Mouse (Mus musculus) erythroid progenitor cell, adult 5-6 weeks (primary cell): ENCODE results near the gene Creb3l4. TPM values are rescaled to one million over a fixed set of nuclear protein-coding genes. Genes with fewer than 3 reads are reported as not detected.
"Not testable (repeated sequence)": the region's sequence is repeated elsewhere in the genome, so short reads cannot be mapped to it uniquely, and the experiment has no call there.

Experiments
- ATAC-seq: replicated peaks from 2 replicates; pipeline ENCODE4 v1.8.0; 2016; ENCODE audit warnings: moderate number of reproducible peaks, mild to moderate bottlenecking, moderate TSS enrichment, inconsistent platforms; ENCODE audit not compliant: poor library complexity, low FRiP score, severe bottlenecking
- total RNA-seq, 2 experiments: library from RNA; stranded (forward) in 1 of 2; stranded (reverse) in 1 of 2; fragments of 150-400 nt in 1 of 2; fragments of 186-747, 209-891 nt in 1 of 2; gene quantifications; 2 replicates each; pipeline versions ENCODE4 v1.2.3 to v1.2.4; 2015 to 2017; ENCODE audit warnings: low replicate concordance in 2 of 2

Creb3l4 gene
- total RNA-seq, 2 experiments from 2014 or later: not detected

DNA sequence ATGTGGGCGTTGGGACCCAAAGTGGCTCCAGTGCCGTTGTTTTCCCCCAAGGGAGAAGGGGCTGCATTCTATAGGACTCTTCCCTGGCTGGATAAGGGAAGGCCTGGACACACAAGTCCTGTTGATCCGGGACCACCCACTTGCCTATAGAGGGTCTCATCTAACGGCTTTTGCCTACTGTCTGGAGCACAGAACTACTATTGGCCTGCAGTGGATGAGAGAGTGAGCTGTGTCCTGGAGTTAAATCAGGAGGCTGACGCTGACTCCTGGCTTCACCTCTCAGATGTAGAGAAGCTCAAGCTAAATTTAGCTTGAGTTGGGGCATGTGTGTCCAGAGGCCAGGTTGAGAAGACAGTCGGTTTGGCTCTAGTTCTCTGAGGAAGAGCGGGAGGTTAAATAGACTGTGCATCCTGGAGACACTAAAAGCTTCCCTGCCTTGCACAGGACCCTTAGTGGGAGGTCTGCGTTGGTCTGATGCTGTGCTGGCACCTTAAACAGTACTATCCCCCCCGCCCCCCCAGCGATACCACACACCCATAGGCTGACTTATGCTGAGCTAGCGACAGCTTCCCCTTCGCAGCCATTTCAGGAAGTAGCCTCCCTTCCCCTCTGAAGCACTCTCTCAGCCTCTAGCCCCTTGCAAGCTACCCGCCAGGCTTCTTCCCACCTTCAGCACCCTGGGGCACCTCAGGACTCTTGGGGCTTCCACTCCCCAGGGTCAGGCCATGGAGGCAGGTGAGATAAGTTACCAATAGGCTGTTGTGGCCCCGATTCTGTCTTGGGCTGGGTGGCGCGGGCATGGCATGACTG is 22.8 kb upstream of the Creb3l4 start:
- ATAC-seq: no peak; the same call in 1 of the 2 replicates

DNA sequence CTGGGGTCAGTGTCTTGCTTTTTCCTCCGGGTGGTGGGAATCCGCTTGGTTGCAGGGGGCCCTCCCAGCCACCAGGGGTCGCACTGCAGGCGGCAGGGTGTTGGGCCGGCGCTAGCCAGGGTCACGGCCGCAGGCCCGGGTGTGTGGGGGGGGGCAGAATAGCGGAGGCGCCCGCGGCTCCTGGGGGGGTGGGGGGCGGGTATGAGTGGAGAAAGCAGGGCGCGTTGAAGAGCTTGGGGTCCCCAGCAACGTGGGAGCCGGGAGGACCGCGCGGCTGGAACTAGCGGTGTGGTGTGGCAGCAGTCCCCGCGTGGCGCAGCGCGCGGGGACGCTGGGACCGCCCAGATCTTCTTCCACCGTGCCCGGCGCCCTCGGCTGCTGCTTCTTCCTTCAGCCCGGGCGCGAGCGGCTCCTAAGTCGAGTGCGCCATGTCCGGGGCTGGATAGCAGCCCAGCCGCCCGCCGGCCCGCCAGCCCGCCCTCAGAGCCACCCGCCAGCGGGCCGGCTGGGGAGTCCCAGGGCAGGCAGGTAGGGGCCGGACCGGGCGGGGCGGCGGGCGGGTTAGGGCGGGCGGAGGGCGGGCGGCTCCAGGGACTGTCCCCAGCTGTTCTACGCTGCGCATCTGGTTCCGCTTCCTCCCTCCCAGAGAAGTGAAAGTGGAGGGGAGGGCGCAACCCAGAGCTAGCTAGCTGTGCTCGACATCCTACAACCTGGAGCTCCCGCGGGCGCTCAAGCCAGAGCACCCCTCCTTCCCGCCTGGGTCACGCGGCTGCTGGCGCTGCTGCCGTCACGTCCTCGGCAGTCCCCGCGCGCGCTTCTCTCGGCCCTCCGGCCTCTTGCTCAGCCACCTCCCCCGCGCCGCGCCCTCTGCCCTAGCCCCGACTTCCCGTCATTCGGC is 22.0 kb upstream of the Creb3l4 start, which contains the start of gene Dennd4b:
Gene Dennd4b, plus strand, starts transcription at position 152 of the 898 bp plus-strand sequence.
- peak; percentile 82 for ATAC-seq

DNA sequence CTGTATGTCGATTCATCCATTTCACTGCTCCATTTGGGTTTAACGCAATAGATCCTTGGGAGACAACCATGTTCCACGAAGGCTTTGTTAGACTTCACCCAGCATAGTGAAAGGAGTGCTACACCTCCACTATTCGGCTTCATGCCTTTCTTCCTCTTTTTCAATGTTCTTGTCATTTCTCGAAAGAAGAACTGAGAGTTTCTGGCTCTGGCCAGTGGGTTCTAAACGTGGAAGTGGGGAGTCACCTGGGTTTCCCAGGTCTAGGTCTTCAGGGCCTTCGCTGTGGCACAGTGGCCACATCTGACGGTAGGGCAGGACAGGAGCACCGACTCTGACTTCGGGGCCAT is 21.3 kb upstream of the Creb3l4 start:
- no peak for ATAC-seq

- ATAC-seq: no peak
Measured at GRCm38 (mm10) chr3:90263121-90263771, 19.9 kb upstream of the Creb3l4 start.

DNA sequence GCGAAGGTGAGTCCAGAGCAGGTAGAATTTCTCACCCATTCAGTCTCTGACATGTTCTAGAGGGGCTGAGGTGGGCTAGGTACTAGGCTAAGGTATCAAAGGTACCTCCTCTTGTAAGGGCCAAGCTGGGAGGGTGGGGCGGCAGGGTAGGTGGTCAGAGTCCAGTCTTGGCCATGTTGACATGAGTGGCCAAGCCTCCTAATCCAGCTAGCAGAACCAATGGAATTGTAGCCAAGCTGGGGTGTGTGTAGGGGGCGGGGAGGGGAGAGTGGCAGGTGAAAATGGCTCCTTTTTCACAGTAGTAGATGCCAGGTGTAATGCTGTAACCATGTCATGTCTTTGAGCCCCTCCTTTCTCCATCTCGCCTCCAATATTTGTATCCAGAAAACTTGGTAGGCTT is 15.2 kb upstream of the Creb3l4 start:
- ATAC-seq: no peak

GRCm38 (mm10) chr3:90256731-90257530 is 13.6 kb upstream of the Creb3l4 start:
- ATAC-seq: no peak

DNA sequence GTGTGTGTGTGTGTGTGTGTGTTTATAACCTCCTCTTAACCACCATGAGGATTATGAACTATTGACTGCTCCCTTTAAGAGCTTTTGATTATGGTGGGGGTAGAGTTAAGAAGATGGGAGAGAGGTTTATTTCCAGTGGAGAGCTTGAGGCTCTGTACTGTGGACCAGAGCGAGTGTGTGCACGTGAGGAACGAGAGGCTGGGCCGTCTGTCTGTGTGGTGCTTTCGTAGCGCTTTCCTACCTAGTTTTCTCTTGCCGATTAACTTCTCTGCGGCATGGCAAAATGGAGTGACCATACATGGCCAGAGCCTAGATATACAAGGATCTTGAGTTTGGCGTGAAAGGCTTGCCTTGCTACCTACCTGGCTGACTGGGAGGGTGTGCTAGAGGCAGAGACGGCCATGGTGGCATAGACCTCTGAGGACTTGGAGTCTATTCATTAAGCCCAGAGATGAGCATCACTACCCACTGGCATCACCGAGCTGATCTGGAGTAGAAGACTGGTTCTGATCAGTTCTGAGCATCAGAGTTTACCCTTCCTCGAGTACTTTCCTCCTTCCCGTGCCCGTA is 12.6 kb upstream of the Creb3l4 start:
- no peak for ATAC-seq

DNA sequence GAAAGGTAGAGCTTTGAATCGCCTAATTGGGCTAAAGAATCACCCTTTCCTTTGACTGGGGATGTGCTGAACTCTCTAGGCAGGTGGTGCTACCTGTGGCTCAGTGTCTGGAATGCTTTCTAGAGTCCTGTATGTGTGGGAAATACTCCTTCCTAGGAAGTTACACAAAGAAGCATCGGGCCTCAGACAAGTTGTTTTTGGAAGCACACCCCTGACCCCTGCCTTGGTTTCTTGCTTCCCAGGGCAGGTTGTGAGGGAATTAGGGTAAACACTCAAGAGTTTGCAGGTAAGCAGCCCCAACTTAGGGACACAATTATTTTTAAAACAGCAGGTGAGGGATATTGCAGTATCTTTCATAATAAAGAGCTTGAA is 11.9 kb upstream of the Creb3l4 start:
- no peak for ATAC-seq

- peak; percentile 60 for ATAC-seq
Measured at GRCm38 (mm10) chr3:90254419-90255193, 11.3 kb upstream of the Creb3l4 start.

DNA sequence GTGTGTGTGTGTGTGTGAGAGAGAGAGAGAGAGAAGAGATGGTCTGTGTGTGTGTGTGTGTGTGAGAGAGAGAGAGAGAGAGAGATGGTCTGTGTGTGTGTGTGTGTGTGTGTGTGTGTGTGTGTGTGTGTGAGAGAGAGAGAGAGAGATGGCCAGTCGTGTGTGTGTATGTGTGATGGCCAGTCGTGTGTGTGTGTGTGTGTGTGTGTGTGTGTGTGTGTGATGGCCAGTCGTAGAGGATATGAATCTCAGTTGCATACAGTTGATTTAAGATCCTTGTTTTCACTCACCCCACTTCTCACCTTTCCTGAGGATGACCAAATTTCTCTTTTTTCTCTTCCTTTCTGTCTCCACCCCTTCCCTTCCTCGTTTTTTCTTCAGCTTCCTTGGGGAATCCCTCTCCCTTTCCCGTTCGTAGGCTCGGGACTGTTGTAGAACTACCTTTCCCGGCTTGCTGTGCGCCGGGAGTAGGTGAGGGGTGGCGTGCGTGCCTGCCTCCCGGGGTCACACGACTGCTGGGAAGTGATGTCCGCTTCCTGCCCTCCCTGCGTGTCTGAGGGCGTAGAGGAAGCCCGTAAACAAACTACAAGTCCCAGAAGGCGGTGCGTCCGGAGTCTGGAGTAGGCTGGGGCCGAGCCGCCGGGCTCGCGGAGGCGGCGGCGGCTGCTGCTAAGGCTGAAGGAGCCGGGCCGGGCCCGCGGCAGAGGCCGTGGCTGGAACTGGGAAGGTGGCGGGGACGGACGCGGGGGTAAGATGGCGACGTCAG is 10.5 kb upstream of the Creb3l4 start, which contains the start of gene Crtc2:
Gene Crtc2, plus strand, starts transcription at position 511 of the 766 bp plus-strand sequence.
- peak; percentile 98 for ATAC-seq

GRCm38 (mm10) chr3:90253174-90253573 is 9.9 kb upstream of the Creb3l4 start:
- not testable (repeated sequence) for ATAC-seq

DNA sequence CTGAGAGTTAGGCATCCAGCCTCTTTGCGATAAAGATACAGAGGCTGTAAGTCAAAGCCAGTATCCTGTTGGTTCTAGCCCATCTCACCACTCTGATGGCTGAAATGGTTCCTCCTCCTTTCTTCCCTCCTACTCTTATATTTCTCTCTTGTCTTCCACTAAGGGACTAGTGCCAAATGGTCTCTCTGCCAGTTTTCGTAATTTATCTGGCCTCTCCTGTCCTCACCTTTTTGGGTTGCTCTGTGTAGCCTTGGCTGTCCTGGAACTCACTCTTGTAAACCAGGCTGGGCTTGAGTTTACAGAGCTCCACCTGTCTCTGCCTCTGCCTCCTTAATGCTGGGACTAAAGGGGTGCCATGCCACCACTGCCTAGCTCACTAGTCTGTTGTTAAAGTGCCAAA is 9.3 kb upstream of the Creb3l4 start:
- ATAC-seq: not testable (repeated sequence)

DNA sequence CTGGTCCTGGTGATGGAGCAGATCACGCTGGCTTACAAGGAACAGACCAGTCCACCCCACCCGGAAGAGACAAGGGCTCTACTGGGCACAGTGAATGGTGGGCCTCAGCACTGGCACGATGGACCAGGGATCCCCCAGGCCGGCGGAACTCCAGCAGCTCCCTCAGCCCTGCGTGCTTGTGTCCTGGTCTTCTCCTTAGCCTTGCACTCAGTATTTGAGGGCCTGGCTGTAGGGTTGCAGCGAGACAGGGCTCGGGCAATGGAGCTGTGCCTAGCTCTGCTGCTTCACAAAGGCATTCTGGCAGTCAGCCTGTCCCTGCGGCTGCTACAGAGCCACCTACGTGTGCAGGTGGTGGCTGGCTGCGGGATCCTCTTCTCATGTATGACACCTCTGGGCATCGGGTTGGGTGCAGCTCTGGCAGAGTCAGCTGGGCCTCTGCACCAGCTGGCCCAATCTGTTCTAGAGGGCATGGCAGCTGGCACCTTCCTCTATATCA is 8.5 kb upstream of the Creb3l4 start:
- not testable (repeated sequence) for ATAC-seq

- no peak for ATAC-seq
Measured at GRCm38 (mm10) chr3:90250791-90251190, 7.5 kb upstream of the Creb3l4 start.

DNA sequence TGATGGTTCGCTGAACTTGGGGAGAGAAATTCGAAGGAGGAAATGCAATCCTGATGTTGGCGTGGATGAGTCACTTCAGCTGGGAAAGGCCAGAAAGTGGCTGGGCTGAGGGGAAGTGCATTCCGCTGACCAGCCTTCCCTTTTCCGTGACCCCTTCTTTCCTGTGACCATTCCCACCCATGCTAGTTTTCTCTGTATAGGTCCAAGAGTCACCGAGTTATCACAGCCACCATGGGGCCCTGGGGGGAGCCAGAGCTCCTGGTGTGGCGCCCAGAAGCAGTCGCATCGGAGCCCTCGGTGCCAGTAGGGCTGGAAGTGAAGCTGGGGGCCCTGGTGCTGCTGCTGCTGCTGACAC is 5.4 kb upstream of the Creb3l4 start:
- ATAC-seq: no peak

DNA sequence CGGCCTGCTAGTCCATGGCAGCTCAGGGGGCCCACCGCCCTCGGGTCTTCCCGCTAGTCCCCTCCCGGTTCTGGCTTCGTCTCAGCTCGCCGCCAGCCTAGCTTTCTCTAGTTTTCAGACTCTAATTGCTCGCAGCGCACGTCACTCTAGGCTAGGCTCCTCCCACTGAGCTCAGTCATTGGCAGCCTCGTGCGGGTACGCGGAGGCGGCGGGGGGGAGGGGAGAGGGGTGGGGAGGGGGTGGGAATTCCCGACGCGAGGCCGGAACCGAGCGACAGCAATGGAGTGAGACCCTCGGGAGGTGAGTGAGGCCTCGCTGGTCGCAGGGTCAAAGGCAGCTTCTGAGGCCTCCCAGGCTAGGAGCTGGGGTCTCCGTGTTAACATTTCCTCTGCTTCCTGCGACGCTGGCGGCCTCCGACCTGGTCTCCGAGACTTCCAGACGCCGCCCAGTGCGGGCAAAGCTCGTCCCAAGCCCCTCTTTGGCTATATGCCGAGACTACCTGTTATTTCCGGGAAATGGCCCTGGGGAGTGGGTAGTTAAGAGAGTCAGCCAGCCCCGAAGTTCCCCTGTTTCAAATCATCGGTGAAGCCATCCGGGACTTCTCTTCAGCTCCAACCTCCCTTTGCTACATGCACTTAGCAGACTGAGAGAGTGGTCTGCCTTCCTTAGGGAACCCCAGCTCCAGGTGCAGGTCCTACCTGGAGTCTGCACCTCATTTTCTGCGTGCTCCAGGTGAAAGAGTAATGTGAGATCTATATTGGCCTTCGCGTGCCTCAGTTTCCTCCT is 4.8 kb upstream of the Creb3l4 start, which contains the start of gene Slc39a1:
Gene Slc39a1, plus strand, starts transcription at position 213 of the 786 bp plus-strand sequence.
- ATAC-seq: peak; percentile 95

DNA sequence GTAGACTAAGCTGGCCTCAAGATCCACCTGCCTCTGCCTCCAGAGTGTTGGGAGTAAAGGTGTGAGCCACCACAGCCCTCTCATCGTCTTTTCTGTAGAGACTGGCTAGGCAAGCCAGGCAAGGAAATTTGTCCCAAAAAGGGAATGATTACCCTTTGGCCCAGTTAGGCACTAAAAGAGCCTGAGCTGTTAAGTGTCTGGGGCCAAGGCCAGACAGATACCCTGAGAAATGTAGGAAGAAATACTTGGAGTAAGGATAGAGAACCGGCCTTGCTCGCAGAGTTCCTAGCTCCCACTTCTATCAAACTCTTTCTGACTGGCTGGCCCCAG is 4.3 kb upstream of the Creb3l4 start:
- ATAC-seq: peak; percentile 48
